Mouse (Mus musculus): Measurements from ENCODE around the gene Mt1. TPM values are rescaled to one million over a fixed set of nuclear protein-coding genes. Genes with fewer than 3 reads are reported as not detected.

The Mt1 gene
- total and polyA plus RNA-seq, 2 experiments from 2014 or later: 795 to 1,123 TPM

DNA sequence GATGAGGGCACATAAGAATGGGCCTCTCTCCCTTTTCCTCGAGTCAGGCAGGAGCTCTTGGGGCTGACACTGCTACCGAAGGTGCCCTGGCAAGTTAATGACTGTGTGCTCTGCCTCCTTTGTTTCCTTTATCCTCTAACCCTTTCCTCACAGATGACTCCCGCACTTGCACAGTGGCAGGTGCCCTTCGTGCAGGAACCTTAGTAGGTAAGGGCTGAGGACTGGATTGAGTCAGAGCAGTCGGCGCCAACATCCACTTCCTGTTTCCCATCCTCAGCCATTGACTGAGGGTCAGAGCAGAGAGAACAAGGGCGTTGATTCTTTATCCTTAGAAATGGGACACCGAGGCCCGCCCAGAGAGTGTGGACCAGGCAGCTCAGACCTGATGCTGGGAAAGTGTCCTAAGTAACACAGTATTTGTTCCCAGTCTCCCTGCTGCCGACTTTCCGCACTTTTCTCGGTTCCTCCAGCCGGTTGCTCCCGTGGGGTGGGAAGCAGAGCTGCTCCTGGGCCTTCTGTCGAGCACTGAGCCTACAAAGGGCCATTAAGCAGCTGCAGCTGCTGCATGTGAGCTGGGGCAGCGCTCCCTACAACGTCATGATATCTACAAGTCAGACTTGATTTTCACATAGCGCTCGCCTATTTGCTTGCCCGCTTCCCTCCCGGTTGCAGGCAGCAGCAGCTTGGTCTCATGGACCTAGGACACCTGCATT lies 8.6 kb downstream of the Mt1 start:
- 57% methylated on average over 21 of the region's 21 CpGs for WGBS
- Histone ChIP-seq H3K9ac (replicated peaks; ENCODE audit: low read depth, low read length) (no peak overlapping the region), H3K27ac (ENCODE audit: low read depth) (no peak overlapping the region), H3K4me1 (ENCODE audit: control insufficient read depth, insufficient read depth) (peaks cover 24% of the 10 kb centered on the region; the same call in 1 of the 2 replicates), H3K4me3 (ENCODE audit: low read depth, low read length) (no peak overlapping the region), H3K4me2 (ENCODE audit: low read depth, low read length) (no peak overlapping the region), H3K36me3 (replicated peaks; ENCODE audit: control insufficient read depth, insufficient read depth, low read length) (no peaks in the 10 kb centered on the region), H3K27me3 (ENCODE audit: control insufficient read depth, insufficient read depth, low read length) (peaks cover 23% of the 10 kb centered on the region), H3K9me3 (replicated peaks; ENCODE audit: control insufficient read depth, low read length) (no peaks in the 10 kb centered on the region)
- no peak for TF ChIP-seq EP300 (IDR thresholded peaks at IDR 0.05; ENCODE audit: low read depth)
- TF ChIP-seq CTCF (IDR thresholded peaks at IDR 0.05; ENCODE audit: low read depth): no peak
- no peak for ATAC-seq (ENCODE audit: insufficient read depth, low read depth)
- DNase-seq (ENCODE audit: low spot score): no peak

DNA sequence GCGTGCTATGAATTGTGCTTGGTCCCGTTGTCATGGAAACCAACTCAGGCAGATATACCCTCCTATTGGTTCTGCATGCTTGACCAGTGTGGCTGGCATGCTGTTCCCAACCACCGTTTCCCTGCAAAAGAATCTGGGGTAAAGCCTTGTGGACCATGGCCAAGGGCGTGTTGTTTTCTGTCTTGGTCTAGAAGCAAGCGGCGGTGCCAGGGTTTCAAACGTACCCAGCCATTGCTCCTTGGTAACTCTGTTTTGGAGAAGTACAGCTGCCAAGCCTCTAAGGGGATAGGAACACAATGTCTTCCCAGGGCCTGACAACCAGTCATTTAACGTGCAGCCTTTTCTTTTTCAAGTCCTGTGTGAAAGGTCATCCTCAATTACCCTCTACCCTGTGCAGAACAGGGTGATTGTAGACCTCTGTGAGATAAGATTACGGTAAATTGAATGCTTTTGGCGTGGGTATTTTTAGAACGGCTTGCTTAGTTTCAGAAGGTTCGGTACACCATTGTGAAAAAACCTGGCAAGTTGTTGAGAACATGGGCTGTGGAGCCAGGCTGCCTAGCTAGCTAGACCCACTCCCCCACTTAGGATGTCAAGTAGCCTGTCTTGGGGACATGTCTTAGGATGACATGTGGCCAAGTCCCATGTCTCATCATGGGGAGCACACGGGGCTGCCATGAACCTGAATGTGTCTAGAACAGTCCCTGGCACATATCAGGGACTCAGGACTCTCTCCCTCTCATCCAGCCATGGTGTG lies 10.6 kb downstream of the Mt1 start:
- Histone ChIP-seq H3K4me3 (ENCODE audit: low read depth, low read length) (no peak overlapping the region), H3K27me3 (ENCODE audit: control insufficient read depth, insufficient read depth, low read length) (peaks cover 16% of the 10 kb centered on the region), H3K9me3 (replicated peaks; ENCODE audit: control insufficient read depth, low read length) (no peaks in the 10 kb centered on the region), H3K36me3 (replicated peaks; ENCODE audit: control insufficient read depth, insufficient read depth, low read length) (no peaks in the 10 kb centered on the region), H3K4me2 (ENCODE audit: low read depth, low read length) (no peak overlapping the region), H3K9ac (replicated peaks; ENCODE audit: low read depth, low read length) (no peak overlapping the region), H3K4me1 (ENCODE audit: control insufficient read depth, insufficient read depth) (peaks cover 19% of the 10 kb centered on the region; the same call in 1 of the 2 replicates), H3K27ac (ENCODE audit: low read depth) (peak overlapping the region; percentile 10; the same call in 1 of the 2 replicates)
- peak; percentile 19; the same call in 1 of the 2 replicates for ATAC-seq (ENCODE audit: insufficient read depth, low read depth)
- no peak for DNase-seq (ENCODE audit: low spot score)
- WGBS: 42% methylated on average over 13 of the region's 13 CpGs
- TF ChIP-seq EP300 (IDR thresholded peaks at IDR 0.05; ENCODE audit: low read depth) (no peak), CTCF (IDR thresholded peaks at IDR 0.05; ENCODE audit: low read depth) (no peak)

DNA sequence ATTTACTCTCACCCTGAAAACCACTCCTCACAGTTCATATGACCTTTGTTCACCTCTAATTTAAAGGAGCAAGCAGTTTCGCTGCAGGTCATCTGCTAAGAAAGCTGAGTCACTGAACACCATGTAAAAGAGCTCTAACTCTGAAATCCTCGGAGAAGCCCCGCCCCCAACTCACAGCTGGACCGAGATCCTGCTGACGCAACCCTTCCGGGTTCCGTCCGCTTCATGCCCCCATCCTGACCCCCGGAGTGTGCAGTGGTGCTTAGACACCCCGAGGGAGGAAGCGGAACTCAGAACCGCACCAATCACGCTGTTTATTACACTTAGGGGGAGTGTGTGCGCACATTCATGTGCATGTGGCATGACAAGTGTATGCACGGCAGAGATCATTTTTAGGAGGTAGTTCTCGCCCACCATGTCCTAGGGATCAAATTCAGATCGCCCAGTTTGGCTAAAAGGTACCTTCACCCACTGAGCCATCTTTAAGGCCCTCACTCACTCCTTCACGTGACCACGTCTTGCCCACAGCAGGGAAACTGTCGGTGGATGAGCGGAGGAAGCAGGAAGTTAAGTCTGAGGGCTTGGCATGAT lies 12.3 kb downstream of the Mt1 start:
- ATAC-seq (ENCODE audit: insufficient read depth, low read depth) (peak; percentile 49), DNase-seq (ENCODE audit: low spot score) (peak; percentile 60)
- Histone ChIP-seq H3K4me3 (ENCODE audit: low read depth, low read length) (peak overlapping the region; percentile 12; the same call in 1 of the 2 replicates), H3K4me2 (ENCODE audit: low read depth, low read length) (peak overlapping the region; percentile 44), H3K27ac (ENCODE audit: low read depth) (no peak overlapping the region), H3K36me3 (replicated peaks; ENCODE audit: control insufficient read depth, insufficient read depth, low read length) (no peaks in the 10 kb centered on the region), H3K9me3 (replicated peaks; ENCODE audit: control insufficient read depth, low read length) (no peaks in the 10 kb centered on the region), H3K4me1 (ENCODE audit: control insufficient read depth, insufficient read depth) (peaks cover 19% of the 10 kb centered on the region; the same call in 1 of the 2 replicates), H3K9ac (replicated peaks; ENCODE audit: low read depth, low read length) (no peak overlapping the region), H3K27me3 (ENCODE audit: control insufficient read depth, insufficient read depth, low read length) (0 out of 2 replicates have a peak, but pooled peaks cover 12% of the 10 kb centered on the region)
- WGBS: 27% methylated on average over 21 of the region's 21 CpGs
- TF ChIP-seq CTCF (IDR thresholded peaks at IDR 0.05; ENCODE audit: low read depth): no peak
- no peak for TF ChIP-seq EP300 (IDR thresholded peaks at IDR 0.05; ENCODE audit: low read depth)

DNA sequence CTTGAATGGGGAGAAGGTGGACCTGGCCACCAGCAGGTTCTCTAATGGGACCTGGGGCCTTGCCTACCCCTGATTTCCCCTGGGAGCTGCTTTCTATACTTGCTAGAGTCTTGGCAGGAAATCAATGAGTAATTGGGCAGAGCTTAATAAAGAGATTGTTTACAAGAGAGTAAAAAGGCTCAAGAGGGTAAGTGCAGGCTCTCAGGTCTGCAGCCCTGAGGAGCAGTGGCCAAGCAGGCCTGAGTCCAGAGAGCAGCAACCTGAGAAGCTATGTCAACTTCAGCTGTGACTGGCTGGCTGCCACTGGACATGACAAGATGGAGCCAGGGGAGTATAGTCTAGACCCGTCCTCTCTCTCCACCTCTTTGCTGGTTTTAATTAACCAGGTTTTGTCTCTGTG lies 14.0 kb downstream of the Mt1 start:
- 67% methylated on average over 1 of the region's 1 CpGs for WGBS
- Histone ChIP-seq H3K4me2 (ENCODE audit: low read depth, low read length) (no peak overlapping the region), H3K27me3 (ENCODE audit: control insufficient read depth, insufficient read depth, low read length) (0 out of 2 replicates have a peak, but pooled peaks cover 3% of the 10 kb centered on the region), H3K27ac (ENCODE audit: low read depth) (no peak overlapping the region), H3K4me1 (ENCODE audit: control insufficient read depth, insufficient read depth) (peaks cover 14% of the 10 kb centered on the region; the same call in 1 of the 2 replicates), H3K9me3 (replicated peaks; ENCODE audit: control insufficient read depth, low read length) (no peaks in the 10 kb centered on the region), H3K36me3 (replicated peaks; ENCODE audit: control insufficient read depth, insufficient read depth, low read length) (no peaks in the 10 kb centered on the region), H3K4me3 (ENCODE audit: low read depth, low read length) (no peak overlapping the region), H3K9ac (replicated peaks; ENCODE audit: low read depth, low read length) (no peak overlapping the region)
- no peak for ATAC-seq (ENCODE audit: insufficient read depth, low read depth)
- TF ChIP-seq EP300 (IDR thresholded peaks at IDR 0.05; ENCODE audit: low read depth) (no peak), CTCF (IDR thresholded peaks at IDR 0.05; ENCODE audit: low read depth) (no peak)
- no peak for DNase-seq (ENCODE audit: low spot score)

DNA sequence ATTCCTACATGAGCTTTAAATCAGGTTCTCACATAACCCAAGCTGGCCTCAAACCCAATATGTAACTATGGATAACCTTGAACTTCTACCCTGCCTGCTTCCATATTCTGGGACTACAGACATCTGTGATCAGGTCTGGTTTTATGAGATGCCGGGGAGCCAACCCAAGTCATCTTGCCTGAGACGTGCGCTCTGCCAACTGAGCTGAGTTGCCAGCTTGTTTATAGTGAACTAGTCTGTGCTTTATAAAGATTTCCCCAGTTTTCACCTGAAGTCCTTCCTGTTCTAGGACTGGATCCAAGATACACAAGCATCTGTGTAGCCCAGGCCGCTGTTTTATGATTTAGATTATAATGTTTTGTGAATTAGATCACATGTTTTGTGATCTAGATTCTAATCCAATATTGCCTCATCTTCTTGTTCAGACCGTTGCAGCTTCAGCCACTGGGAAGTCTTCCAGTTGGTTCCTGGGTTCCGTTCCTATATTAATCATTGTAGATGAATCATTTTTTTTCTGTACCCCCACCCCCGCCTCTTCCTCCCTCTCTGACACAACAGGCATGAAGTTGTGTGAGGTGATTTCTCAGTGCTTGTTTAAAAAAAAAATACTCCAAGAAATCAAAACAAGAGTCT lies 15.8 kb downstream of the Mt1 start:
- no peak for DNase-seq (ENCODE audit: low spot score)
- Histone ChIP-seq H3K36me3 (replicated peaks; ENCODE audit: control insufficient read depth, insufficient read depth, low read length) (no peaks in the 10 kb centered on the region), H3K4me3 (ENCODE audit: low read depth, low read length) (no peak overlapping the region), H3K9me3 (replicated peaks; ENCODE audit: control insufficient read depth, low read length) (no peaks in the 10 kb centered on the region), H3K27ac (ENCODE audit: low read depth) (no peak overlapping the region), H3K9ac (replicated peaks; ENCODE audit: low read depth, low read length) (no peak overlapping the region), H3K27me3 (ENCODE audit: control insufficient read depth, insufficient read depth, low read length) (0 out of 2 replicates have a peak, but pooled peaks cover 3% of the 10 kb centered on the region), H3K4me1 (ENCODE audit: control insufficient read depth, insufficient read depth) (peaks cover 8% of the 10 kb centered on the region; the same call in 1 of the 2 replicates), H3K4me2 (ENCODE audit: low read depth, low read length) (no peak overlapping the region)
- WGBS: 75% methylated on average over 7 of the region's 7 CpGs
- no peak for ATAC-seq (ENCODE audit: insufficient read depth, low read depth)
- TF ChIP-seq EP300 (IDR thresholded peaks at IDR 0.05; ENCODE audit: low read depth): no peak
- TF ChIP-seq CTCF (IDR thresholded peaks at IDR 0.05; ENCODE audit: low read depth): no peak
